ENCODE assay signal across 8 mouse cellular contexts in the genomic region with DNA sequence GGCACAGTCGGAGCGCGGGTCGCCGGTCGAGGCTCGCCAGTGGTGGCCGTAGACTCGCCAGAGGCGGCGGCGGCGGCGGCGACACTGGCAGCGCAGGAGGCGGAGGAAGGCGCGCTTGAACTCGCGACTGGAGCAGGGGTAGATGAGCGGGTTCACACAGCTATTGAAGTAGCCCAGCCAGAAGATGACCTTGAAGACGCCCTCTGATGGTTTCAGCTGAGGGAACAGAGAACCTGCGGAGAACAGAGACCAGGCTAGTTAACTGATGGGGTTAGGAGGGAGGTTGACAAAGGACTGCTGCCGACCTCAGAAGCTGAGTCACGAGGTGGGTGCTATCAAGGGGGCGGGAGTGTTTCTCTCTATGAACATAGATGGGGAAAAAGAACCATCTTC. TPM values are rescaled to one million over a fixed set of nuclear protein-coding genes. Genes with fewer than 3 reads are reported as not detected.
DNase-seq lines count a peak whose midpoint lies in the region; ATAC-seq and TF ChIP-seq lines count a peak whose summit lies in the region.

No protein-coding gene starts in this region.

- no peak; the same call in 1 of the 2 replicates for ATAC-seq in kidney, embryonic 15.5 days (replicated peaks; ENCODE audit: low FRiP score)
- ATAC-seq in embryonic facial prominence, embryonic 11.5 days (replicated peaks; ENCODE audit: insufficient number of reproducible peaks, low FRiP score, low TSS enrichment, low read depth), result no peak
- ATAC-seq in hindbrain, postnatal 0 days, result peak; percentile 1; the same call in 1 of the 2 replicates

- 1% methylated on average over 27 of the region's 27 CpGs for WGBS in kidney, embryonic 15.5 days
- WGBS in embryonic facial prominence, embryonic 11.5 days, result 2% methylated on average over 27 of the region's 27 CpGs
- WGBS in hindbrain, postnatal 0 days, result 2% methylated on average over 27 of the region's 27 CpGs

- peak overlapping the region; percentile 43 for H3K4me3 ChIP-seq in kidney, embryonic 15.5 days (replicated peaks)
- H3K4me3 ChIP-seq in embryonic facial prominence, embryonic 11.5 days (ENCODE audit: low read depth, low read length), result peak overlapping the region; percentile 31
- peak overlapping the region; percentile 34 for H3K4me3 ChIP-seq in hindbrain, postnatal 0 days (ENCODE audit: low read length)

- H3K4me2 ChIP-seq in kidney, embryonic 15.5 days, result peak overlapping the region; percentile 83
- peak overlapping the region; percentile 74 for H3K4me2 ChIP-seq in embryonic facial prominence, embryonic 11.5 days (ENCODE audit: low read depth, low read length)
- H3K4me2 ChIP-seq in hindbrain, postnatal 0 days (ENCODE audit: low read depth, low read length), result peak overlapping the region; percentile 67

- peak overlapping the region; percentile 31; the same call in 1 of the 2 replicates for H3K9ac ChIP-seq in kidney, embryonic 15.5 days
- peak overlapping the region; percentile 41; the same call in 1 of the 2 replicates for H3K9ac ChIP-seq in embryonic facial prominence, embryonic 11.5 days (replicated peaks; ENCODE audit: low read length)
- 0 out of 2 replicates have a peak overlapping the region, but pooled peaks have one; percentile 2 for H3K9ac ChIP-seq in hindbrain, postnatal 0 days (replicated peaks; ENCODE audit: low read length)

- no peaks in the 10 kb centered on the region for H3K9me3 ChIP-seq in kidney, embryonic 15.5 days (replicated peaks)
- no peaks in the 10 kb centered on the region for H3K9me3 ChIP-seq in embryonic facial prominence, embryonic 11.5 days (replicated peaks; ENCODE audit: control insufficient read depth, low read length)
- H3K9me3 ChIP-seq in hindbrain, postnatal 0 days (ENCODE audit: low read length), result no peaks in the 10 kb centered on the region

- H3K36me3 ChIP-seq in kidney, embryonic 15.5 days, result no peaks in the 10 kb centered on the region
- H3K36me3 ChIP-seq in embryonic facial prominence, embryonic 11.5 days (replicated peaks; ENCODE audit: control insufficient read depth, insufficient read depth, low read depth, low read length), result no peaks in the 10 kb centered on the region
- H3K36me3 ChIP-seq in hindbrain, postnatal 0 days (ENCODE audit: insufficient read depth, low read length), result no peaks in the 10 kb centered on the region

- no peak for DNase-seq in kidney, postnatal 14 days
- peak; percentile 22 for DNase-seq in embryonic facial prominence, embryonic 11.5 days (ENCODE audit: low spot score)
- no peak for DNase-seq in hindbrain, postnatal 0 days (ENCODE audit: low spot score)
- DNase-seq in naive thymus-derived CD4-positive, alpha-beta T cell, adult 2 months (ENCODE audit: low read depth), result peak; percentile 26
- DNase-seq in adrenal gland, postnatal 25 days, result no peak
- DNase-seq in cerebellum, adult 8-10 months, result no peak
- no peak for DNase-seq in adrenal gland, adult 8-10 months

- H3K4me1 ChIP-seq in kidney, embryonic 15.5 days, result peaks cover 18% of the 10 kb centered on the region
- no peaks in the 10 kb centered on the region for H3K4me1 ChIP-seq in embryonic facial prominence, embryonic 11.5 days (ENCODE audit: control insufficient read depth, insufficient read depth, low read length)
- H3K4me1 ChIP-seq in hindbrain, postnatal 0 days (ENCODE audit: insufficient read depth, low read length), result peaks cover 4% of the 10 kb centered on the region

- TF ChIP-seq CTCF in hindbrain, postnatal 0 days (IDR thresholded peaks at IDR 0.05; ENCODE audit: low read depth), result no peak

- peaks cover 68% of the 10 kb centered on the region for H3K27me3 ChIP-seq in kidney, embryonic 15.5 days
- H3K27me3 ChIP-seq in embryonic facial prominence, embryonic 11.5 days (ENCODE audit: control insufficient read depth, insufficient read depth, low read length), result peaks cover 30% of the 10 kb centered on the region
- H3K27me3 ChIP-seq in hindbrain, postnatal 0 days (ENCODE audit: insufficient read depth, low read length), result peaks cover 13% of the 10 kb centered on the region

- no peak overlapping the region for H3K27ac ChIP-seq in kidney, embryonic 15.5 days
- H3K27ac ChIP-seq in embryonic facial prominence, embryonic 11.5 days (replicated peaks; ENCODE audit: low read depth, low read length), result no peak overlapping the region
- H3K27ac ChIP-seq in hindbrain, postnatal 0 days, result no peak overlapping the region

RNA-seq across cellular contexts. Expression of a gene that starts 15.8 kb away (rescaled TPM):
- polyA plus RNA-seq in kidney, embryonic 15.5 days (2015; fragmentation: Nextera tagmentation; extraction: Ambion mirVana), result 2.0 and 2.2 TPM in 2 replicates
- 0.14 TPM in 1 of 2 replicates, not detected in the other for polyA plus RNA-seq in embryonic facial prominence, embryonic 11.5 days (2014; fragmentation: Nextera tagmentation; extraction: Ambion mirVana)
- total RNA-seq in hindbrain, postnatal 0 days (2014; rRNA removed), result 4.1 and 5.1 TPM in 2 replicates
- 0.81 and 0.84 TPM in 2 replicates for polyA plus RNA-seq in hindbrain, postnatal 0 days (2015; fragmentation: Nextera tagmentation; extraction: Ambion mirVana)
- total RNA-seq in adrenal gland, postnatal 25 days (2021), result 19.2 and 36.8 TPM in 2 replicates
- 10 to 100 TPM; 23.6 to 36.8 (median 35.1) TPM for total RNA-seq in adrenal gland, adult 8-10 months (2022)

RNA-seq across cellular contexts. Expression of a gene that starts 55.0 kb away (rescaled TPM):
- 38.1 and 41.3 TPM in 2 replicates for polyA plus RNA-seq in kidney, embryonic 15.5 days (2015; fragmentation: Nextera tagmentation; extraction: Ambion mirVana)
- 33.6 and 38.7 TPM in 2 replicates for polyA plus RNA-seq in embryonic facial prominence, embryonic 11.5 days (2014; fragmentation: Nextera tagmentation; extraction: Ambion mirVana)
- total RNA-seq in hindbrain, postnatal 0 days (2014; rRNA removed), result 214 and 230 TPM in 2 replicates
- 94.2 and 103 TPM in 2 replicates for polyA plus RNA-seq in hindbrain, postnatal 0 days (2015; fragmentation: Nextera tagmentation; extraction: Ambion mirVana)
- total RNA-seq in adrenal gland, postnatal 25 days (2021), result 24.9 and 25.2 TPM in 2 replicates
- 10 to 100 TPM; 22.9 to 53.4 (median 33.3) TPM for total RNA-seq in adrenal gland, adult 8-10 months (2022)

Comparison
In these comparisons a context has a peak if more than half of its experiments do, and no peak if none do; other contexts are left out.
1. DNase-seq: peak in embryonic facial prominence, embryonic 11.5 days (single experiment) and naive thymus-derived CD4-positive, alpha-beta T cell, adult 2 months (single experiment); none in kidney, postnatal 14 days (single experiment), hindbrain, postnatal 0 days (single experiment), adrenal gland, postnatal 25 days (single experiment), cerebellum, adult 8-10 months (single experiment) and adrenal gland, adult 8-10 months (single experiment).
2. Peak in every context shown above with its lines, with median percentiles within 50 percentile points of each other: H3K4me2 ChIP-seq, H3K4me3 ChIP-seq and H3K9ac ChIP-seq.